Mouse (Mus musculus) intestine, embryonic 16.5 days (tissue): ENCODE measurements at regions not wholly inside any gene's neighbourhood (a gene's known extent, or its start where the extent isn't known, plus 50 kb on each side); places are given as distances from the start of the nearest gene placed in this dataset.

Experiments
- ATAC-seq: fragments of 200-750 bp; cut with Nextera tagmentation; 2 replicates; pipeline ENCODE4 v1.8.0; 2017; ENCODE audit warnings: moderate TSS enrichment, moderate library complexity
- H3K27ac ChIP-seq: fragments of 300-500 bp; sonication (generic); 2 replicates; pipeline ENCODE4 v1.5.1; 2014; ENCODE audit warnings: mild to moderate bottlenecking, low read length
- H3K27me3 ChIP-seq: fragments of 300-500 bp; sonication (generic); replicated peaks from 2 replicates; pipeline ENCODE4 v1.6.1; 2014; ENCODE audit warnings: low read length, control low read depth, mixed read lengths; ENCODE audit not compliant: control insufficient read depth, insufficient read depth
- H3K36me3 ChIP-seq: fragments of 300-500 bp; sonication (generic); 2 replicates; pipeline ENCODE4 v1.6.1; 2014; ENCODE audit warnings: low read length, control low read depth; ENCODE audit not compliant: control insufficient read depth, insufficient read depth
- H3K4me1 ChIP-seq: fragments of 300-500 bp; sonication (generic); 2 replicates; pipeline ENCODE4 v1.6.1; 2014; ENCODE audit warnings: low read length, control low read depth, mixed read lengths; ENCODE audit not compliant: control insufficient read depth, insufficient read depth
- H3K4me2 ChIP-seq: fragments of 300-500 bp; sonication (generic); 2 replicates; pipeline ENCODE4 v1.6.1; 2014; ENCODE audit warnings: low read depth, low read length, control low read depth
- H3K4me3 ChIP-seq: fragments of 300-500 bp; sonication (generic); 2 replicates; pipeline ENCODE4 v1.5.1; 2014; ENCODE audit warnings: mild to moderate bottlenecking, low read length
- H3K9ac ChIP-seq: fragments of 300-500 bp; sonication (generic); 2 replicates; pipeline ENCODE4 v1.6.1; 2014; ENCODE audit warnings: low read depth, low read length
- H3K9me3 ChIP-seq: fragments of 300-500 bp; sonication (generic); 2 replicates; pipeline ENCODE4 v1.6.1; 2016; ENCODE audit warnings: low read length, control low read depth; ENCODE audit not compliant: control insufficient read depth
- WGBS: fragments of 180-500 bp; shearing (Covaris S2); extraction: QIAGEN DNeasy Blood & Tissue Kit; methylation state at CpG from one replicate; pipeline ENCODE4 v1.1.7; 2014; 5-methylcytosine and 5-hydroxymethylcytosine counted together

DNA sequence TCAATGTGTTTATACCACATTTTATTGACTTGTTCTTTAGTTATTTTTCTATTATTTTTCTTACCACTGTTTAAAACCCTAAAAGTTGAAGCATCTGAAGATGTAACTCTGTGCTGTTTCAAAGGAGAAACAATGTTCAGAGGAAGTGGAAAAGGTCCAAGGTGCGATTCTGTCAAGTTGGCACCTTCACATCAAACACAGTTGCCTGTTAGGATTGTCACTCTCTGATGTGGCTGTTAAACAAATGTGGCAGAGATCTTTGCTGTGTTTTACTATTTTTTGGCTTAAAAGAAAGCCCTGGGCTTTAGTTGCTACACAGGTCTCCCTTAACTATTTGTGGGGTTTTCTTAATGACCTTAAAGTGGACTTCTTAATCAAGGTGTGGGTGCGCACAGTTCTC lies 190.2 kb upstream of the Cxcr4 start:
- Histone ChIP-seq H3K9me3 (no peaks in the 10 kb centered on the region), H3K36me3 (no peaks in the 10 kb centered on the region), H3K4me2 (no peak overlapping the region), H3K4me1 (no peaks in the 10 kb centered on the region), H3K9ac (no peak overlapping the region), H3K4me3 (no peak overlapping the region), H3K27me3 (no peaks in the 10 kb centered on the region), H3K27ac (no peak overlapping the region)
- ATAC-seq: no peak
- WGBS: 71% methylated on average over 2 of the region's 2 CpGs

DNA sequence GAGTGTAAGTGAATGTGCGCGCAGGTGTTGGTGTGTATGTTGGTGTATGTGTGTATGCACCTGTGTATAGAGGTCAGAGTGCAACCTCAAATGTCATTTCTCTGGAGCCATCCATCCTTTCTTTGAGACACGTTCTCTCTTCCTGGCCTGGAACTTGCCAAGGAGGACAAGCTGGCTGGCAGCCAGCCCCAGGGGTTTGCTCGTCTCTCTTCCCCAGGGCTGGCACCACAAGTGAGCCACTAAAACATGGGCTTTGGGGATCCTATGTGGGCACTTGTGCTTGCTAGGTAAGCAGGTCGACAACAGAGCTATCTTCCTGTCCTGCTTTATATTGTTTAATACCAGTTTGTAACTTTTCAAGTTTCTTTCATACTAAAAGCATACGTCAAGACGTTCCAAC lies 189.8 kb upstream of the Cxcr4 start:
- no peak overlapping the region for H3K9ac ChIP-seq
- H3K4me1 ChIP-seq: no peaks in the 10 kb centered on the region
- no peak for ATAC-seq
- no peak overlapping the region for H3K27ac ChIP-seq
- 73% methylated on average over 7 of the region's 7 CpGs for WGBS
- no peak overlapping the region for H3K4me2 ChIP-seq
- no peaks in the 10 kb centered on the region for H3K36me3 ChIP-seq
- H3K4me3 ChIP-seq: no peak overlapping the region
- no peaks in the 10 kb centered on the region for H3K9me3 ChIP-seq
- no peaks in the 10 kb centered on the region for H3K27me3 ChIP-seq

DNA sequence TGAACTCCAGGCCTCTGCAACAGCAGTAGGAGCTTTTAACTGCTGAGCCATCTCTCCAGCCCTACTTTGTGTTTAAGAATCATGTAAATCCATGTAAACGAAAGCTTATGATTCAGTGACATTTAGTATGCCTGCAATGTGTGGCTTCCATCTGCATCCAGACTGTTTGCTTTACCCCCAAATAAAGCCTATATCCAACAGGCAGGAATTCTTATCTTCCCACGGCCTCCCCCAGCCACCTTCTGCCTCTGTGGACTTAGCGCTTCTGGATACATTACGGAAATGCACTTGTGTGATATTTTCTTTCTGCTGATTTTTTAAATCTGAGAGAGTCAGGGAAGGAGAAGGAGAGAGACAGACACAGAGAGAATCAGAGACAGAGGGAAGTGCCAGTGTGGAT lies 189.2 kb upstream of the Cxcr4 start:
- Histone ChIP-seq H3K36me3 (no peaks in the 10 kb centered on the region), H3K4me2 (no peak overlapping the region), H3K27me3 (no peaks in the 10 kb centered on the region), H3K9me3 (no peaks in the 10 kb centered on the region), H3K4me1 (no peaks in the 10 kb centered on the region), H3K9ac (no peak overlapping the region), H3K4me3 (no peak overlapping the region), H3K27ac (no peak overlapping the region)
- WGBS: 67% methylated on average over 4 of the region's 4 CpGs
- ATAC-seq: no peak

GRCm38 (mm10) chr1:128779586-128780158 lies 187.6 kb upstream of the Cxcr4 start:
- H3K4me1 ChIP-seq: no peaks in the 10 kb centered on the region
- H3K9ac ChIP-seq: no peak overlapping the region
- WGBS: 73% methylated on average over 4 of the region's 5 CpGs
- H3K27me3 ChIP-seq: no peaks in the 10 kb centered on the region
- H3K4me3 ChIP-seq: no peak overlapping the region
- no peak for ATAC-seq
- H3K27ac ChIP-seq: no peak overlapping the region
- no peaks in the 10 kb centered on the region for H3K36me3 ChIP-seq
- H3K9me3 ChIP-seq: no peaks in the 10 kb centered on the region
- no peak overlapping the region for H3K4me2 ChIP-seq

DNA sequence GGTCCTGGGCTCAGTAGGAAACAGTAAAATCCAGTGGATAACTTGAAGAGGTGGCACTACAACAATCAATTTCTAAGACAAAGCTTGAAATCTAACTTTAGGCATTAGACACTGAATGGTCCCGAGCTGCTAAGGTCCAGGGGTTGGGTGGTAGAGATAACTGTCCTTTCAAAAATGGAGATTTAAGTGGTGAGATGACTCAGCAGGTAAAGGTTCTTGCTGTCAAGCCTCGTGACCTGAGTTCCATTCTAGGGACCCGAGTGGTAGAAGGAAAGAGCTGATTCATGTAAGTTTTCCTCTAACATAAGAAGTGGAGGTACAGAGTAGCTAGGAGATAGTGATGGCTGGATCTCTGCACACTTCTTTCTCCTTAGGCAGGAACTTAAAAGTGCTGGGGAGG lies 180.3 kb upstream of the Cxcr4 start:
- ATAC-seq: no peak
- H3K9ac ChIP-seq: no peak overlapping the region
- no peaks in the 10 kb centered on the region for H3K27me3 ChIP-seq
- no peaks in the 10 kb centered on the region for H3K4me1 ChIP-seq
- H3K4me3 ChIP-seq: no peak overlapping the region
- H3K4me2 ChIP-seq: no peak overlapping the region
- H3K36me3 ChIP-seq: no peaks in the 10 kb centered on the region
- H3K9me3 ChIP-seq: no peaks in the 10 kb centered on the region
- WGBS: 90% methylated on average over 3 of the region's 3 CpGs
- H3K27ac ChIP-seq: no peak overlapping the region

- Histone ChIP-seq H3K4me1 (no peaks in the 10 kb centered on the region), H3K27ac (no peak overlapping the region), H3K4me2 (no peak overlapping the region), H3K4me3 (no peak overlapping the region), H3K27me3 (no peaks in the 10 kb centered on the region), H3K9ac (no peak overlapping the region), H3K9me3 (no peaks in the 10 kb centered on the region), H3K36me3 (no peaks in the 10 kb centered on the region)
- no peak for ATAC-seq
- 93% methylated on average over 5 of the region's 5 CpGs for WGBS
Measured at GRCm38 (mm10) chr1:128770786-128771185, 178.7 kb upstream of the Cxcr4 start.

GRCm38 (mm10) chr1:128767991-128768390 lies 175.9 kb upstream of the Cxcr4 start:
- ATAC-seq: no peak
- Histone ChIP-seq H3K4me3 (no peak overlapping the region), H3K27me3 (no peaks in the 10 kb centered on the region), H3K4me2 (no peak overlapping the region), H3K9ac (no peak overlapping the region), H3K4me1 (no peaks in the 10 kb centered on the region), H3K27ac (no peak overlapping the region), H3K9me3 (no peaks in the 10 kb centered on the region), H3K36me3 (no peaks in the 10 kb centered on the region)
- WGBS: 85% methylated on average over 6 of the region's 6 CpGs

GRCm38 (mm10) chr1:128767415-128767814 lies 175.3 kb upstream of the Cxcr4 start:
- H3K9me3 ChIP-seq: no peaks in the 10 kb centered on the region
- no peak for ATAC-seq
- 87% methylated on average over 3 of the region's 3 CpGs for WGBS
- H3K4me2 ChIP-seq: no peak overlapping the region
- no peak overlapping the region for H3K9ac ChIP-seq
- H3K27ac ChIP-seq: no peak overlapping the region
- no peaks in the 10 kb centered on the region for H3K27me3 ChIP-seq
- no peaks in the 10 kb centered on the region for H3K36me3 ChIP-seq
- H3K4me1 ChIP-seq: no peaks in the 10 kb centered on the region
- no peak overlapping the region for H3K4me3 ChIP-seq

- H3K4me1 ChIP-seq: no peaks in the 10 kb centered on the region
- H3K36me3 ChIP-seq: no peaks in the 10 kb centered on the region
- H3K4me3 ChIP-seq: no peak overlapping the region
- no peaks in the 10 kb centered on the region for H3K27me3 ChIP-seq
- no peaks in the 10 kb centered on the region for H3K9me3 ChIP-seq
- ATAC-seq: no peak
- 66% methylated on average over 7 of the region's 7 CpGs for WGBS
- no peak overlapping the region for H3K9ac ChIP-seq
- H3K27ac ChIP-seq: no peak overlapping the region
- no peak overlapping the region for H3K4me2 ChIP-seq
Measured at GRCm38 (mm10) chr1:128766894-128767268, 174.8 kb upstream of the Cxcr4 start.

DNA sequence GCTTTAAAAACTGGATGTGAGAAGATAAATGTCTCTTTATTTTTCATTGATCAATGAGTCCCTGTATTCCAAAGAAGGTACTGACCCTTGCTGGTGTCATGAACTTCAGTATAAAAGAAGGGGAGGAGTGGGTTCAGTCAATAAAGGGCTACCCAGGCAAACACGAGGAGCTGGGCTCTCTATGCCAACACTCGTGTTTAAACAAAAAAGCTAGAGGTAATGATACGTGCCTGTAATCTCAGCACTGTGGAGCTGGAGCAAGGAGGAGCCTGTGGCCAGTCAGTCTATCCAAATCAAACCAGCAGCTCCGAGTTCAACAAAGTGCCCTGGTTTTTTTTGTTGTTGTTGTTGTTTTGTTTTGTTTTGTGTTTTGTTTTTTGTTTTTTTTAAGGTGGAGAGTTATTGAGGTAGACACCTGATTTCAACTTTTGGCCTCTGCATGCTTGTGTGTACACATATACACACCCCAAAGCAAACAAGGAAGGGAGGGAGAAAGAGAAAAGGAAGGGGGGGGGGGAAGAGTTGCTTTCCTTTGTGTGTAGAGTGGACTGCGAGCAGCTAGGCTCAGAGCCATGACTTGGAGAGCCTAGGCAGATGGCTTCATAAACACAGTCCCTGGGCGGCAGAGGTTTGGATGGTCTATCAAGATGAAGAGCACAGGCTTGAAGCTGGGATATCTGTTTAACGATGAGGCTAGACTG lies 174.2 kb upstream of the Cxcr4 start:
- Histone ChIP-seq H3K4me1 (no peaks in the 10 kb centered on the region), H3K9ac (no peak overlapping the region), H3K27ac (no peak overlapping the region), H3K4me2 (no peak overlapping the region), H3K27me3 (no peaks in the 10 kb centered on the region), H3K9me3 (no peaks in the 10 kb centered on the region), H3K4me3 (no peak overlapping the region), H3K36me3 (no peaks in the 10 kb centered on the region)
- no peak for ATAC-seq
- WGBS: 44% methylated on average over 7 of the region's 7 CpGs
